Mouse (Mus musculus) forebrain, embryonic 14.5 days (tissue): ENCODE data around the gene Cenpm. TPM values are rescaled to one million over a fixed set of nuclear protein-coding genes. Genes with fewer than 3 reads are reported as not detected.

ENCODE experiments used
- ATAC-seq: fragments of 200-750 bp; cut with Nextera tagmentation; 2 replicates; pipeline ENCODE4 v1.8.0; 2017; ENCODE audit warnings: mild to moderate bottlenecking, moderate library complexity
- DNase-seq: peaks from one replicate; pipeline ENCODE4 v3.0.0-alpha.2; 2015; ENCODE audit warnings: low spot score
- H3K27ac ChIP-seq: fragments of 300-500 bp; sonication (generic); 2 replicates; pipeline ENCODE4 v1.5.1; 2014; ENCODE audit warnings: low read depth, mild to moderate bottlenecking, control low read depth, low read length, moderate library complexity
- H3K27me3 ChIP-seq: fragments of 300-500 bp; sonication (generic); replicated peaks from 2 replicates; pipeline ENCODE4 v1.6.1; 2014; ENCODE audit warnings: low read length, control low read depth, mixed read lengths; ENCODE audit not compliant: control insufficient read depth, insufficient read depth
- H3K36me3 ChIP-seq: fragments of 300-500 bp; sonication (generic); 2 replicates; pipeline ENCODE4 v1.6.1; 2014; ENCODE audit warnings: low read length, control low read depth; ENCODE audit not compliant: control insufficient read depth, insufficient read depth
- H3K4me1 ChIP-seq: fragments of 300-500 bp; sonication (generic); 2 replicates; pipeline ENCODE4 v1.6.1; 2014; ENCODE audit warnings: antibody characterized with exemption, low read length, control low read depth; ENCODE audit not compliant: control insufficient read depth, insufficient read depth
- H3K4me2 ChIP-seq: fragments of 300-500 bp; sonication (generic); 2 replicates; pipeline ENCODE4 v1.6.1; 2014; ENCODE audit warnings: mild to moderate bottlenecking, control low read depth, low read length
- H3K4me3 ChIP-seq: fragments of 300-500 bp; sonication (generic); 2 replicates; pipeline ENCODE4 v1.5.1; 2014; ENCODE audit warnings: low read depth, low read length, control low read depth
- H3K9ac ChIP-seq: fragments of 300-500 bp; sonication (generic); 2 replicates; pipeline ENCODE4 v1.6.1; 2014; ENCODE audit warnings: mild to moderate bottlenecking, low read length, control low read depth, moderate library complexity
- H3K9me3 ChIP-seq: fragments of 300-500 bp; sonication (generic); replicated peaks from 2 replicates; pipeline ENCODE4 v1.6.1; 2016; ENCODE audit warnings: low read length, control low read depth, mixed read lengths; ENCODE audit not compliant: control insufficient read depth
- WGBS: fragments of 180-500 bp; shearing (Covaris S2); extraction: QIAGEN DNeasy Blood & Tissue Kit; methylation state at CpG from one replicate; pipeline ENCODE4 v1.1.7; 2014; 5-methylcytosine and 5-hydroxymethylcytosine counted together
- polyA plus RNA-seq: library from polyadenylated mRNA; unstranded; fragments of >200 nt; fragmentation: Nextera tagmentation; extraction: Ambion mirVana; gene quantifications from 2 replicates; pipeline ENCODE4 v1.2.1, GENCODE M21; 2014

Gene Cenpm
- polyA plus RNA-seq, 1 experiment from 2014 or later: 63.9 TPM

GRCm38 (mm10) chr15:82274927-82275901, 30.7 kb upstream of the Cenpm start:
- Histone ChIP-seq H3K9me3 (no peaks in the 10 kb centered on the region), H3K4me3 (peak overlapping the region; percentile 85), H3K4me1 (peaks cover 32% of the 10 kb centered on the region), H3K4me2 (peak overlapping the region; percentile 86), H3K36me3 (peaks cover 19% of the 10 kb centered on the region), H3K27ac (peak overlapping the region; percentile 96), H3K9ac (peak overlapping the region; percentile 98), H3K27me3 (no peaks in the 10 kb centered on the region; the same call in 1 of the 2 replicates)
- ATAC-seq (peak; percentile 75), DNase-seq (peak; percentile 89)
- WGBS: under 1% methylated on average over 60 of the region's 86 CpGs

GRCm38 (mm10) chr15:82274593-82274926, 30.0 kb upstream of the Cenpm start, which contains the start of gene Sept3:
Gene Sept3, plus strand, starts transcription at chr15:82274893.
- 22% methylated on average over 6 of the region's 6 CpGs for WGBS
- Histone ChIP-seq H3K4me1 (peaks cover 32% of the 10 kb centered on the region), H3K36me3 (peaks cover 13% of the 10 kb centered on the region), H3K27ac (peak within 1 kb of the TSS; percentile 96), H3K27me3 (no peaks in the 10 kb centered on the region; the same call in 1 of the 2 replicates), H3K9ac (peak within 1 kb of the TSS; percentile 98), H3K9me3 (no peaks in the 10 kb centered on the region), H3K4me2 (peak within 1 kb of the TSS; percentile 86), H3K4me3 (peak within 1 kb of the TSS; percentile 85)
- DNase-seq: no peak
- no peak for ATAC-seq

- Histone ChIP-seq H3K36me3 (peaks cover under 1% of the 10 kb centered on the region; the same call in 1 of the 2 replicates), H3K4me1 (peaks cover 31% of the 10 kb centered on the region), H3K9me3 (no peaks in the 10 kb centered on the region), H3K4me2 (no peak overlapping the region), H3K9ac (no peak overlapping the region), H3K27ac (no peak overlapping the region), H3K27me3 (no peaks in the 10 kb centered on the region; the same call in 1 of the 2 replicates), H3K4me3 (no peak overlapping the region)
- ATAC-seq (no peak), DNase-seq (no peak)
- 91% methylated on average over 6 of the region's 6 CpGs for WGBS
Observed at GRCm38 (mm10) chr15:82272295-82272694, 27.7 kb upstream of the Cenpm start.

GRCm38 (mm10) chr15:82271201-82271600, 26.7 kb upstream of the Cenpm start:
- WGBS: 1% methylated on average over 5 of the region's 5 CpGs
- no peak overlapping the region for H3K27ac ChIP-seq

GRCm38 (mm10) chr15:82268783-82269182, 24.2 kb upstream of the Cenpm start:
- H3K9me3 ChIP-seq: no peaks in the 10 kb centered on the region
- 81% methylated on average over 9 of the region's 9 CpGs for WGBS
- H3K27me3 ChIP-seq: no peaks in the 10 kb centered on the region; the same call in 1 of the 2 replicates
- no peaks in the 10 kb centered on the region for H3K36me3 ChIP-seq
- H3K27ac ChIP-seq: peak overlapping the region; percentile 30; the same call in 1 of the 2 replicates
- peaks cover 11% of the 10 kb centered on the region for H3K4me1 ChIP-seq
- no peak overlapping the region for H3K4me3 ChIP-seq
- no peak overlapping the region for H3K9ac ChIP-seq
- H3K4me2 ChIP-seq: no peak overlapping the region
- ATAC-seq: no peak
- DNase-seq: no peak

More at GRCm38 (mm10) chr15:82271201-82271600, 26.7 kb upstream of the Cenpm start:
- no peak overlapping the region; the same call in 1 of the 2 replicates for H3K9ac ChIP-seq
- no peaks in the 10 kb centered on the region; the same call in 1 of the 2 replicates for H3K27me3 ChIP-seq
- DNase-seq (peak; percentile 91), ATAC-seq (peak; percentile 30; the same call in 1 of the 2 replicates)
- H3K4me1 ChIP-seq: peaks cover 20% of the 10 kb centered on the region
- H3K4me3 ChIP-seq: no peak overlapping the region
- no peak overlapping the region for H3K4me2 ChIP-seq
- no peaks in the 10 kb centered on the region for H3K9me3 ChIP-seq
- H3K36me3 ChIP-seq: no peaks in the 10 kb centered on the region

DNA sequence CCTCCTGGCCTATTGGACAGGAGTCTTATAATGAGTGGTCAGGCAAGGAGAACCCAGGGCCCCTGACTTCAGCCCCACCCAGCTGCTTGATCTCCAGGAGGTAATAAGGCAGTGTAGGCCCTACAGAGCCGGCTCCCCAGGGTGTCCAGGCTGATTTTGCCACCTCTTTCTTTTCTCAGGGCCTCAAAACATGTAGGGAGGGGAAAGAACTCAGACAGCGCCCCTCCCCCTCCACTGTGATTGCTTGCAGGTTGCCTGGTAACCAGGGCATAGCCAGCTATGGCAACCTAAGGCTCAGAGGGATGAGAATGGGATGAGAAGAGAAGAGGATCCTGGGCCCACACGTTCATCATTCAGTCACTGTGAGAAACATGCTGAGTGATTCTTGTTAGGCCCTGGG, 23.6 kb upstream of the Cenpm start:
- 15% methylated on average over 3 of the region's 3 CpGs for WGBS
- H3K9ac ChIP-seq: no peak overlapping the region
- peaks cover 11% of the 10 kb centered on the region for H3K4me1 ChIP-seq
- no peaks in the 10 kb centered on the region for H3K9me3 ChIP-seq
- H3K27me3 ChIP-seq: no peaks in the 10 kb centered on the region; the same call in 1 of the 2 replicates
- H3K36me3 ChIP-seq: no peaks in the 10 kb centered on the region
- H3K27ac ChIP-seq: peak overlapping the region; percentile 56; the same call in 1 of the 2 replicates
- DNase-seq (peak; percentile 72), ATAC-seq (peak; percentile 30; the same call in 1 of the 2 replicates)
- no peak overlapping the region for H3K4me3 ChIP-seq
- no peak overlapping the region for H3K4me2 ChIP-seq

GRCm38 (mm10) chr15:82266356-82266755, 21.8 kb upstream of the Cenpm start:
- no peaks in the 10 kb centered on the region for H3K27me3 ChIP-seq
- H3K9me3 ChIP-seq: no peaks in the 10 kb centered on the region
- no peak overlapping the region for H3K27ac ChIP-seq
- WGBS: 7% methylated on average over 6 of the region's 6 CpGs
- H3K9ac ChIP-seq: no peak overlapping the region
- peak; percentile 80 for DNase-seq
- H3K4me3 ChIP-seq: no peak overlapping the region
- H3K36me3 ChIP-seq: no peaks in the 10 kb centered on the region
- H3K4me2 ChIP-seq: no peak overlapping the region
- peak; percentile 35 for ATAC-seq
- peaks cover 9% of the 10 kb centered on the region for H3K4me1 ChIP-seq

DNA sequence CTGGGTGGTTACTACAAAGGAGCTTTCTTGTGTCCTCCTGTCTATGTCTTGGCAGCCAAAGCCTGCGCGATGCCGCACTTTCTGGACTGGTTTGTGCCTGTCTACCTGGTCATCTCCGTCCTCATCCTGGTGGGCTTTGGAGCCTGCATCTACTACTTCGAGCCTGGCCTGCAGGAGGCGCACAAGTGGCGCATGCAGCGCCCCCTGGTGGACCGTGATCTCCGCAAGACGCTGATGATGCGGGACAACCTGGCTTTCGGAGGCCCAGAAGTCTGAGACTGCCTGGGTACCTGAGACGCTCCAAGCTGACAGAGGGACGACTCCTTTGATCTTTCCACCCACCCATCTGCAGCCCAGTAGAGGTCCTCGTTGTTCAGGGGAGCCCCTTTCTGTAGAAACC, 15.0 kb upstream of the Cenpm start:
- no peak overlapping the region for H3K9ac ChIP-seq

More for the DNA sequence above, 15.0 kb upstream of the Cenpm start:
- 16% methylated on average over 16 of the region's 16 CpGs for WGBS
- peak; percentile 60 for DNase-seq
- no peak overlapping the region for H3K4me3 ChIP-seq
- H3K9me3 ChIP-seq: no peaks in the 10 kb centered on the region
- no peak for ATAC-seq
- no peak overlapping the region for H3K4me2 ChIP-seq
- no peak overlapping the region for H3K27ac ChIP-seq
- H3K36me3 ChIP-seq: no peaks in the 10 kb centered on the region
- H3K27me3 ChIP-seq: no peaks in the 10 kb centered on the region
- peaks cover 15% of the 10 kb centered on the region for H3K4me1 ChIP-seq
